Mouse (Mus musculus): Measurements from ENCODE around the gene Lypd6.

GRCm38 (mm10) chr2:50233491-50233890 is 167.3 kb downstream of the Lypd6 start:
- TF ChIP-seq CTCF (IDR thresholded peaks at IDR 0.05; ENCODE audit: insufficient read depth, low read length) (no peak), POLR2A (IDR thresholded peaks at IDR 0.05; ENCODE audit: borderline replicate concordance, extremely low read depth, low read depth, low read length) (no peak)

All from lung, adult 2 months (tissue).